Comparison of ENCODE assay signal across 17 mouse cellular contexts in genomic region chr5:80248530-80249122, GRCm38 (mm10).
"Had no signal": no experiment of that assay in that cellular context is flagged by ENCODE, and none has a peak within 500 bp of the region (broad histone marks: within the 10 kb centered on the region; RNA-seq: fewer than 3 reads in every experiment).

No protein-coding gene starts in this region.

- H3K9ac ChIP-seq: limb, embryonic 15.5 days; liver, embryonic 12.5 days; lung, embryonic 15.5 days; midbrain, embryonic 12.5 days had no signal

- H3K4me1 ChIP-seq: limb, embryonic 15.5 days; liver, embryonic 12.5 days; lung, embryonic 15.5 days; megakaryocyte, embryonic 14.5 days; midbrain, embryonic 12.5 days had no signal

- DNase-seq: kidney, postnatal 10 days; kidney, postnatal 4 days; lung, postnatal 14 days; retina, postnatal 1 day; right cerebral cortex, postnatal 4 days; spleen, adult 18-20 months; thymus, adult 18-20 months; thymus, postnatal 25 days had no signal

- H3K27me3 ChIP-seq: limb, embryonic 15.5 days; liver, embryonic 12.5 days; lung, embryonic 15.5 days; megakaryocyte, embryonic 14.5 days; midbrain, embryonic 12.5 days had no signal

- H3K27ac ChIP-seq: layer of hippocampus, adult 2 months; limb, embryonic 15.5 days; liver, embryonic 12.5 days; lung, embryonic 15.5 days; macrophage; midbrain, embryonic 12.5 days had no signal

- H3K4me3 ChIP-seq: layer of hippocampus, adult 2 months; limb, embryonic 15.5 days; liver, embryonic 12.5 days; lung, embryonic 15.5 days; megakaryocyte, embryonic 14.5 days; midbrain, embryonic 12.5 days; myocyte had no signal

- H3K4me2 ChIP-seq: limb, embryonic 15.5 days; liver, embryonic 12.5 days; lung, embryonic 15.5 days; midbrain, embryonic 12.5 days had no signal

- H3K36me3 ChIP-seq: limb, embryonic 15.5 days; liver, embryonic 12.5 days; lung, embryonic 15.5 days; midbrain, embryonic 12.5 days had no signal

- ATAC-seq: intestine, embryonic 16.5 days; liver, embryonic 12.5 days had no signal

- H3K9me3 ChIP-seq: limb, embryonic 15.5 days; liver, embryonic 12.5 days; lung, embryonic 15.5 days; midbrain, embryonic 12.5 days had no signal
